Mouse (Mus musculus) liver, embryonic 13.5 days (tissue): ENCODE results near the gene Spata45. TPM values are rescaled to one million over a fixed set of nuclear protein-coding genes. Genes with fewer than 3 reads are reported as not detected.

Experiments used
- ATAC-seq: fragments of 200-750 bp; cut with Nextera tagmentation; 2 replicates; pipeline ENCODE4 v1.8.0; 2017; ENCODE audit warnings: low read depth, mild to moderate bottlenecking, moderate number of reproducible peaks, moderate library complexity
- DNase-seq: peaks from one replicate; pipeline ENCODE4 v3.0.0; 2022
- H3K27ac ChIP-seq: fragments of 300-500 bp; sonication (generic); 2 replicates; pipeline ENCODE4 v1.5.1; 2015; ENCODE audit warnings: moderate library complexity, mild to moderate bottlenecking, inconsistent platforms
- H3K27me3 ChIP-seq: fragments of 300-500 bp; sonication (generic); 2 replicates; pipeline ENCODE4 v1.6.1; 2015; ENCODE audit warnings: mild to moderate bottlenecking, inconsistent platforms
- H3K36me3 ChIP-seq: fragments of 300-500 bp; sonication (generic); 2 replicates; pipeline ENCODE4 v1.6.1; 2015; ENCODE audit warnings: mild to moderate bottlenecking, inconsistent platforms
- H3K4me1 ChIP-seq: fragments of 300-500 bp; sonication (generic); replicated peaks from 2 replicates; pipeline ENCODE4 v1.6.1; 2015; ENCODE audit warnings: inconsistent platforms
- H3K4me2 ChIP-seq: fragments of 300-500 bp; sonication (generic); 2 replicates; pipeline ENCODE4 v1.6.1; 2015; ENCODE audit warnings: inconsistent platforms, mild to moderate bottlenecking, moderate library complexity
- H3K4me3 ChIP-seq: fragments of 300-500 bp; sonication (generic); replicated peaks from 2 replicates; pipeline ENCODE4 v1.5.1; 2015; ENCODE audit warnings: mild to moderate bottlenecking, inconsistent platforms
- H3K9ac ChIP-seq: fragments of 300-500 bp; sonication (generic); 2 replicates; pipeline ENCODE4 v1.6.1; 2015; ENCODE audit warnings: mild to moderate bottlenecking, inconsistent platforms
- H3K9me3 ChIP-seq: fragments of 300-500 bp; sonication (generic); replicated peaks from 2 replicates; pipeline ENCODE4 v1.6.1; 2016; ENCODE audit warnings: inconsistent platforms
- WGBS: fragments of 180-500 bp; shearing (Covaris S2); methylation state at CpG from one replicate; pipeline ENCODE4 v1.1.7; 2015; ENCODE audit not compliant: insufficient replicate concordance; 5-methylcytosine and 5-hydroxymethylcytosine counted together
- polyA plus RNA-seq: library from polyadenylated mRNA; unstranded; fragments of >200 nt; fragmentation: Nextera tagmentation; extraction: Ambion mirVana; gene quantifications from 2 replicates; pipeline ENCODE4 v1.2.1, GENCODE M21; 2015

Gene Spata45
- polyA plus RNA-seq, 1 experiment from 2014 or later: not detected

GRCm38 (mm10) chr1:191042688-191043087 lies 6.2 kb downstream of the Spata45 start:
- H3K9ac ChIP-seq: no peak overlapping the region
- H3K36me3 ChIP-seq: no peaks in the 10 kb centered on the region
- H3K9me3 ChIP-seq: no peaks in the 10 kb centered on the region
- no peak overlapping the region for H3K27ac ChIP-seq
- H3K4me3 ChIP-seq: no peak overlapping the region
- DNase-seq (no peak), ATAC-seq (no peak)
- 55% methylated on average over 3 of the region's 3 CpGs for WGBS
- H3K4me1 ChIP-seq: peaks cover 23% of the 10 kb centered on the region
- H3K4me2 ChIP-seq: no peak overlapping the region
- no peaks in the 10 kb centered on the region for H3K27me3 ChIP-seq

DNA sequence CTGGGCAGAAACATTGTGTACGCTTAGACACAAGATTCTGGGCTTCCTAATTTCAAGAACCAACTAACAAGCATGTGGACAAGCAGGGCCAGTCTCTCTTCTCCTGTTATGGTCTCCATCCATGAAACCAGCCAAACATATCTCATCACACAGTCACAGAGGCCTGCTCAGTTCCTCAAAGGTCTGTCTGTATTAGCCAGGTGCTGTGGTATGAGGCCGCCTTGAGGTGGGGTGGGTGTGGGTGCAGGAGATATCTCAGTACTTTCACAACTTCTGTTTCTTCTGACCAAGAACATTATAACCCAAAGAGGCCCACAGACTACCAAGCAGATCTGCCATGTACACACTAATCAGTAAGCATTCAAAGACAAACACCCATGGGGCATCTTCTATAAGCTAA lies 8.8 kb downstream of the Spata45 start:
- DNase-seq: no peak
- WGBS: 61% methylated on average over 2 of the region's 2 CpGs
- peak; percentile 87 for ATAC-seq
- Histone ChIP-seq H3K27me3 (no peaks in the 10 kb centered on the region), H3K9me3 (no peaks in the 10 kb centered on the region), H3K4me1 (peaks cover 23% of the 10 kb centered on the region), H3K4me2 (no peak overlapping the region), H3K4me3 (no peak overlapping the region), H3K36me3 (no peaks in the 10 kb centered on the region), H3K9ac (no peak overlapping the region), H3K27ac (peak overlapping the region; percentile 50)

- H3K4me3 ChIP-seq: no peak overlapping the region
- no peak overlapping the region for H3K9ac ChIP-seq
- H3K4me1 ChIP-seq: peaks cover 23% of the 10 kb centered on the region
- no peak overlapping the region for H3K4me2 ChIP-seq
- DNase-seq: no peak
- WGBS: 69% methylated on average over 7 of the region's 7 CpGs
- H3K27ac ChIP-seq: no peak overlapping the region
- ATAC-seq: no peak
- no peaks in the 10 kb centered on the region for H3K27me3 ChIP-seq
- H3K9me3 ChIP-seq: no peaks in the 10 kb centered on the region
- no peaks in the 10 kb centered on the region for H3K36me3 ChIP-seq
Observed at GRCm38 (mm10) chr1:191046231-191046824, 9.9 kb downstream of the Spata45 start.

DNA sequence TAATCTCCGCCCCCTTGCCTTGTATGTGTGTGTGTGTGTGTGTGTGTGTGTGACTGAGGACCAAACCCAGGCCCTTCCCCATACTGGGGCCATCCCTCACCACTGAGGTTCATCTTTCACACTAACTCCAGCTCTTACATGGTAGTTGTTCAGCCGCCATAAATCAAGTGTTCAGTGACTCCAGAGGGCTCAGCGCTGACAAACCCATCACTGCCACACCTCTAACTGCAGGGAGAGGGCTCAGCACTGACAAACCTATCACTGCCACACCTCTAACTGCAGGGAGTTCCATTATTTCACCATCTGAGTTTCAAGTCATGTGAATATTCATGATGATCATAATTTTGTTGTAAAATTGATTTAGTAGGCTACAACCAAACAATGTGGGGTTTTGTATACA lies 17.1 kb downstream of the Spata45 start:
- no peak for DNase-seq
- Histone ChIP-seq H3K4me1 (peaks cover 22% of the 10 kb centered on the region), H3K9me3 (no peaks in the 10 kb centered on the region), H3K27ac (no peak overlapping the region), H3K4me3 (no peak overlapping the region), H3K27me3 (no peaks in the 10 kb centered on the region), H3K9ac (no peak overlapping the region), H3K4me2 (no peak overlapping the region), H3K36me3 (no peaks in the 10 kb centered on the region)
- ATAC-seq: no peak
- 68% methylated on average over 3 of the region's 3 CpGs for WGBS

DNA sequence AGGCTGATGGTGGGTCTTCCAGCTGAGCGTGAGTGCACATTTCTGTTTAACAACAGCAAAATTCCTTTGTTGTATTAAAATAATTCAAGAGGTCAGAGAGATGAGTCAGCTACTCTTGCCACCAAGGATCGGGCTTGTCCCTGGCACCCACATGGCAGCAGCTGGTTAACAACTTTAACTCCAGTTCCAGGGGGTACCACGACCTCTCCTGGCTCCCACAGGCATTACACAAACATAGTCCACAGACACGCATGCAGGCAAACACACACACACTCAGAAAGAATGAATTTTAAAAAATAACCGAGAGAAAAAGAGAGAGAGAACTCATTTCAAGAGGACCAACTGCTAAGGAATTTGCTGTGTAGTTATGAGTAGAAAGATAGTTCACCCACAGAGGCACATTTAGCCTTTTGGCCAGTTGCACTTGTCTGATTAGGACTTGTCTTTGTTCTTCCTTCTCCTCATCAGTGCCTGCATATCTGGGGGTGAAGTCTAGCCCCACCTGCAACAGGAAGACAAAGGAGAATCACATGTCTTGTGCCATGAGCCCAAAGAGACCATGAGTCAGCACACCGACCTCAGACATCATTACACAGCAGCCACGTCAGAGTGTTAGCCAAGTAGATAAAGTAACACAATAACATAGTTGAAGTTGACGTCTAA lies 18.6 kb downstream of the Spata45 start:
- Histone ChIP-seq H3K4me1 (peaks cover 22% of the 10 kb centered on the region), H3K27me3 (no peaks in the 10 kb centered on the region), H3K9ac (no peak overlapping the region), H3K4me2 (no peak overlapping the region), H3K27ac (peak overlapping the region; percentile 66), H3K36me3 (no peaks in the 10 kb centered on the region), H3K4me3 (no peak overlapping the region), H3K9me3 (no peaks in the 10 kb centered on the region)
- ATAC-seq: peak; percentile 91
- 31% methylated on average over 8 of the region's 8 CpGs for WGBS
- DNase-seq: peak; percentile 66

- H3K36me3 ChIP-seq: no peaks in the 10 kb centered on the region
- DNase-seq (no peak), ATAC-seq (peak; percentile 70; the same call in 1 of the 2 replicates)
- 49% methylated on average over 2 of the region's 2 CpGs for WGBS
- peaks cover 22% of the 10 kb centered on the region for H3K4me1 ChIP-seq
- H3K27me3 ChIP-seq: no peaks in the 10 kb centered on the region
- no peak overlapping the region for H3K9ac ChIP-seq
- no peak overlapping the region for H3K4me3 ChIP-seq
- no peaks in the 10 kb centered on the region for H3K9me3 ChIP-seq
- H3K4me2 ChIP-seq: no peak overlapping the region
- peak overlapping the region; percentile 66; the same call in 1 of the 2 replicates for H3K27ac ChIP-seq
Observed at GRCm38 (mm10) chr1:191055533-191055873, 19.1 kb downstream of the Spata45 start.

GRCm38 (mm10) chr1:191057461-191057860 lies 21.0 kb downstream of the Spata45 start:
- Histone ChIP-seq H3K4me3 (no peak overlapping the region), H3K4me2 (no peak overlapping the region), H3K9me3 (no peaks in the 10 kb centered on the region), H3K27ac (no peak overlapping the region), H3K9ac (no peak overlapping the region), H3K27me3 (no peaks in the 10 kb centered on the region), H3K36me3 (no peaks in the 10 kb centered on the region), H3K4me1 (peaks cover 35% of the 10 kb centered on the region)
- DNase-seq (no peak), ATAC-seq (no peak)
- 60% methylated on average over 3 of the region's 3 CpGs for WGBS

GRCm38 (mm10) chr1:191062241-191062780 lies 25.9 kb downstream of the Spata45 start:
- 6% methylated on average over 15 of the region's 15 CpGs for WGBS
- H3K27ac ChIP-seq: peak overlapping the region; percentile 86
- ATAC-seq: peak; percentile 49
- peaks cover 26% of the 10 kb centered on the region for H3K36me3 ChIP-seq
- H3K9me3 ChIP-seq: no peaks in the 10 kb centered on the region
- H3K27me3 ChIP-seq: no peaks in the 10 kb centered on the region
- peak overlapping the region; percentile 94 for H3K9ac ChIP-seq
- no peak for DNase-seq
- peaks cover 38% of the 10 kb centered on the region for H3K4me1 ChIP-seq
- H3K4me3 ChIP-seq: peak overlapping the region; percentile 97
- H3K4me2 ChIP-seq: peak overlapping the region; percentile 83

GRCm38 (mm10) chr1:191062781-191063485 lies 26.5 kb downstream of the Spata45 start, which contains the start of the genes Tatdn3 and Nsl1:
TSS of gene Tatdn3 (minus strand) at chr1:191062932.
TSS of gene Nsl1 (plus strand) at chr1:191063012.
- peak; percentile 89 for ATAC-seq
- H3K27ac ChIP-seq: peak within 1 kb of the TSS; percentile 86
- peaks cover 38% of the 10 kb centered on the region for H3K4me1 ChIP-seq
- H3K27me3 ChIP-seq: no peaks in the 10 kb centered on the region
- H3K4me2 ChIP-seq: peak within 1 kb of the TSS; percentile 83
- peak within 1 kb of the TSS; percentile 94 for H3K9ac ChIP-seq
- under 1% methylated on average over 56 of the region's 56 CpGs for WGBS
- H3K4me3 ChIP-seq: peak within 1 kb of the TSS; percentile 97
- DNase-seq: peak; percentile 85
- no peaks in the 10 kb centered on the region for H3K9me3 ChIP-seq
- peaks cover 32% of the 10 kb centered on the region for H3K36me3 ChIP-seq

DNA sequence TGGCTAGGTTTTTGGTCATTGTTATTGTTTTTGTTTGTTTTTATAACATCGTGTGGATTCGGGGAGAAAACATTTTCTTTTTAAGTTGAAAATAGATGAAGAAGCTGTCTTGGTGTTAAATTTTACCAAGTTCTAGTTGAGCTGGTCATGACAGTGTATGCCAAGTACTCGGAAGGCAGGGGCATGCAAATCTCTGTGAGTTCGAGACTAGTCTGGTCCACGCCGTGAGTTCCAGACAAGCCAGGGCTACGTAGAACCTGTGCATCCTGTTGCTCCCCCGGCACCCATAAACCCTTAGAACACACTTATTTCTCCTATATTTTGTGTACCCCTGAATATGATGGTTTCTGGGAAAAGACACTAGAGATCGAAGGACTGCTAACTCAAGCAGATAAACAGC lies 27.3 kb downstream of the Spata45 start:
- Histone ChIP-seq H3K27me3 (no peaks in the 10 kb centered on the region), H3K4me3 (peak overlapping the region; percentile 97), H3K4me1 (peaks cover 33% of the 10 kb centered on the region), H3K4me2 (peak overlapping the region; percentile 83), H3K9me3 (no peaks in the 10 kb centered on the region), H3K9ac (peak overlapping the region; percentile 94), H3K36me3 (peaks cover 40% of the 10 kb centered on the region), H3K27ac (no peak overlapping the region; the same call in 1 of the 2 replicates)
- 35% methylated on average over 9 of the region's 9 CpGs for WGBS
- DNase-seq (no peak), ATAC-seq (no peak)

DNA sequence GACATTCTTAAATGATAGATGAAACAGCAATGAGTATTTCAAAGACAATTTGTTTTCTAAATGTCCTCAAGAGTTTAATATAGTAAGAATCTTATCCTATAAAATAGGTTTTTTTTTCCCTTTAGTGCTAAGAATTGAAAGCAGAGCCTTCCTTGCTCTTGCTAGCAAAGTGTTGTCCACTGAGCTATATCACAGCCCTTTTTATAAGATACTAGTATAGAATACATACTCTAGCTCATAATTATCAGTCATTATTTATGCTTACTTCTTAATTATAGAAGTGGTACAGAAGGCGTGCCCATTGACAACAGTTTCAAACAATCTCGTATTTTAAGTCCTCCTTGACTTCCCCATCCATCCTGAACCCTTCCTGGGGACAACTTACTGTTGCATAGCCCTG lies 28.1 kb downstream of the Spata45 start:
- peaks cover 33% of the 10 kb centered on the region for H3K4me1 ChIP-seq
- ATAC-seq (no peak), DNase-seq (no peak)
- H3K9me3 ChIP-seq: no peaks in the 10 kb centered on the region
- H3K4me3 ChIP-seq: peak overlapping the region; percentile 24
- 75% methylated on average over 2 of the region's 2 CpGs for WGBS
- H3K9ac ChIP-seq: peak overlapping the region; percentile 18
- peak overlapping the region; percentile 46 for H3K4me2 ChIP-seq
- no peaks in the 10 kb centered on the region for H3K27me3 ChIP-seq
- H3K27ac ChIP-seq: no peak overlapping the region
- H3K36me3 ChIP-seq: peaks cover 48% of the 10 kb centered on the region
